Comparison of ENCODE assay signal across 19 mouse cellular contexts in the genomic region with DNA sequence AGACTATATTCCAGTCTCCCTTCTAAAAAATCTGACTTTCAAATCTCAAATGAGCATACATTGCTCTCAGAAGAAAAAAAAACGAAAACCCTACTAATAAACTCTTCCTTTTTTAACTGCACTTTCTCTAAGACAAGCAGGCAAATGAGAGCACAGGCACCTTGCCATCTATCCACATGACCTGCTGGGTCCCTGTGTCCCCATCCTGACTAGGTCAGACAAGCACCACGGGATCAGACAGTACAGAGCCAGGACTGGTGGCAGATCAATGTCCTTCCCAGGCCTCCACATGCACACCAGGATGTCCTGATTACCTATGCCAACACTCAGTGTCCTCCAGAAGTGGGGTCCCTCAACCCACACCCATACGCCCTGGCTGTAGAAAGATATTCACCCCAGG.
DNase-seq lines count a peak whose midpoint lies in the region; ATAC-seq lines count a peak whose summit lies in the region.
"Had no signal": no experiment of that assay in that cellular context is flagged by ENCODE, and none has a peak within 500 bp of the region (broad histone marks: within the 10 kb centered on the region; RNA-seq: fewer than 3 reads in every experiment).

No protein-coding gene starts in this region.

- no peak overlapping the region for H3K4me3 ChIP-seq in heart, embryonic 12.5 days
- H3K4me3 ChIP-seq in lung, embryonic 15.5 days, result no peak overlapping the region
- H3K4me3 ChIP-seq: embryonic facial prominence, embryonic 12.5 days; limb, embryonic 15.5 days; liver, embryonic 15.5 days; midbrain, embryonic 12.5 days; neural tube, embryonic 15.5 days had no signal

- DNase-seq in cerebellum, postnatal 14 days, result peak; percentile 52 to 59
- DNase-seq in heart, postnatal 25 days (ENCODE audit: low spot score), result no peak
- no peak for DNase-seq in lung, postnatal 4 days
- no peak for DNase-seq in spleen, postnatal 10 days (ENCODE audit: low spot score in 2 of 2)
- DNase-seq: gastrocnemius, postnatal 25 days; layer of hippocampus, adult 9-11 months; thymus, adult 18-20 months had no signal

- intact Hi-C loops in heart, postnatal 25 days (cut with DNase I), result no loop called here

- H3K27me3 ChIP-seq in heart, embryonic 12.5 days (replicated peaks), result peaks cover 19% of the 10 kb centered on the region
- H3K27me3 ChIP-seq in lung, embryonic 15.5 days, result peaks cover 14% of the 10 kb centered on the region

- H3K4me1 ChIP-seq in heart, embryonic 12.5 days (replicated peaks), result peaks cover 5% of the 10 kb centered on the region; the same call in 1 of the 2 replicates
- H3K4me1 ChIP-seq in lung, embryonic 15.5 days, result no peaks in the 10 kb centered on the region
- H3K4me1 ChIP-seq: embryonic facial prominence, embryonic 12.5 days; limb, embryonic 15.5 days; liver, embryonic 15.5 days had no signal

- H3K9ac ChIP-seq in heart, embryonic 12.5 days, result no peak overlapping the region
- no peak overlapping the region for H3K9ac ChIP-seq in lung, embryonic 15.5 days
- H3K9ac ChIP-seq: embryonic facial prominence, embryonic 12.5 days; forebrain, postnatal 0 days; limb, embryonic 15.5 days; liver, embryonic 15.5 days; midbrain, embryonic 12.5 days; neural tube, embryonic 15.5 days had no signal

- H3K36me3 ChIP-seq in heart, embryonic 12.5 days, result no peaks in the 10 kb centered on the region
- H3K36me3 ChIP-seq in lung, embryonic 15.5 days, result no peaks in the 10 kb centered on the region
- H3K36me3 ChIP-seq: embryonic facial prominence, embryonic 12.5 days; G1E; limb, embryonic 15.5 days; liver, embryonic 15.5 days; midbrain, embryonic 12.5 days; neural tube, embryonic 15.5 days had no signal

- ATAC-seq in cerebellum, adult (ENCODE audit: insufficient number of reproducible peaks, low FRiP score, low TSS enrichment), result no peak
- peak; percentile 33; the same call in 1 of the 2 replicates for ATAC-seq in heart, embryonic 12.5 days (ENCODE audit: insufficient number of reproducible peaks, low FRiP score)
- ATAC-seq in lung, embryonic 15.5 days (ENCODE audit: borderline replicate concordance, extremely low read depth, low FRiP score, low TSS enrichment), result peak; percentile 47; the same call in 1 of the 2 replicates
- ATAC-seq: forebrain, postnatal 0 days; intestine, postnatal 0 days; lung, postnatal 0 days had no signal

- H3K9me3 ChIP-seq in heart, embryonic 12.5 days (replicated peaks), result no peaks in the 10 kb centered on the region
- no peaks in the 10 kb centered on the region for H3K9me3 ChIP-seq in lung, embryonic 15.5 days
- H3K9me3 ChIP-seq: embryonic facial prominence, embryonic 12.5 days; G1E; limb, embryonic 15.5 days; liver, embryonic 15.5 days; midbrain, embryonic 12.5 days; neural tube, embryonic 15.5 days had no signal

- H3K27ac ChIP-seq in heart, embryonic 12.5 days (ENCODE audit: poor library complexity, severe bottlenecking), result no peak overlapping the region
- no peak overlapping the region for H3K27ac ChIP-seq in lung, embryonic 15.5 days
- H3K27ac ChIP-seq: embryonic facial prominence, embryonic 12.5 days; limb, embryonic 15.5 days; liver, embryonic 15.5 days; midbrain, embryonic 12.5 days; neural tube, embryonic 15.5 days had no signal

- H3K4me2 ChIP-seq in heart, embryonic 12.5 days, result no peak overlapping the region
- H3K4me2 ChIP-seq in lung, embryonic 15.5 days, result no peak overlapping the region

- WGBS in heart, embryonic 12.5 days, result 57% methylated on average over 3 of the region's 3 CpGs
- whole genome bisulfite sequencing in lung, embryonic 15.5 days, result 65% methylated on average over 3 of the region's 3 CpGs

Comparison
In these comparisons a context has a peak if more than half of its experiments do, and no peak if none do; other contexts are left out.
1. DNase-seq: peak in cerebellum, postnatal 14 days (2 of 2); none in heart, postnatal 25 days (single experiment), lung, postnatal 4 days (0 of 2) and spleen, postnatal 10 days (0 of 2).